Mouse (Mus musculus): ENCODE measurements at regions not wholly inside any gene's neighbourhood (a gene's known extent, or its start where the extent isn't known, plus 50 kb on each side); places are given as distances from the start of the nearest gene placed in this dataset.

DNA sequence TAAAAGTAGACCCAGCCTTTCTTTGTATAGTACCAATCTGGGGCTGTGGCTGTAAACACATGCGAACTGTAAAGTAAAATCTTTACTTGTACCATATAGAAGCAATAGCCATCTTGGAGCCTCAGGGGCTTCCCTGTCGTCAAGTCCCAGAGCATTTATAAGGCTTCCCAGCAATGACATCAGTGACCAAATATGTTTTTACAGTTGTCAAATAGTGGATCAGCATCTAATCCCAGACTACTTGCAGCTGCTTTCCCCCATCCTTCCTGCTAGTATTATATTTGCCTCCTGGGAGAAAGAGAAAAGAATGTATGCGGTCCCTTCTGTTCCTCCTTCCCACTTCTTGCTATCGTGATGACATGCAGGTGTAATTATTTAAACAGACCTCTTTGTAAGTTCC lies 531.5 kb upstream of the Zic4 start:
- Histone ChIP-seq H3K36me3 (ENCODE audit: control insufficient read depth, insufficient read depth, low read length) (no peaks in the 10 kb centered on the region), H3K4me1 (replicated peaks; ENCODE audit: control insufficient read depth, insufficient read depth) (no peaks in the 10 kb centered on the region), H3K9ac (ENCODE audit: low read length) (no peak overlapping the region), H3K27me3 (ENCODE audit: control insufficient read depth, insufficient read depth, low read length) (no peaks in the 10 kb centered on the region), H3K4me3 (ENCODE audit: low read depth, low read length) (no peak overlapping the region), H3K4me2 (replicated peaks; ENCODE audit: low read depth) (no peak overlapping the region), H3K9me3 (ENCODE audit: control insufficient read depth, low read length) (no peaks in the 10 kb centered on the region), H3K27ac (replicated peaks) (no peak overlapping the region)
- TF ChIP-seq CTCF (IDR thresholded peaks at IDR 0.05; ENCODE audit: low read depth) (no peak), EP300 (optimal IDR thresholded peaks at IDR 0.05) (no peak)
- DNase-seq (ENCODE audit: low spot score) (no peak), ATAC-seq (ENCODE audit: low FRiP score, low TSS enrichment) (no peak)
- 44% methylated on average over 4 of the region's 4 CpGs for WGBS

DNA sequence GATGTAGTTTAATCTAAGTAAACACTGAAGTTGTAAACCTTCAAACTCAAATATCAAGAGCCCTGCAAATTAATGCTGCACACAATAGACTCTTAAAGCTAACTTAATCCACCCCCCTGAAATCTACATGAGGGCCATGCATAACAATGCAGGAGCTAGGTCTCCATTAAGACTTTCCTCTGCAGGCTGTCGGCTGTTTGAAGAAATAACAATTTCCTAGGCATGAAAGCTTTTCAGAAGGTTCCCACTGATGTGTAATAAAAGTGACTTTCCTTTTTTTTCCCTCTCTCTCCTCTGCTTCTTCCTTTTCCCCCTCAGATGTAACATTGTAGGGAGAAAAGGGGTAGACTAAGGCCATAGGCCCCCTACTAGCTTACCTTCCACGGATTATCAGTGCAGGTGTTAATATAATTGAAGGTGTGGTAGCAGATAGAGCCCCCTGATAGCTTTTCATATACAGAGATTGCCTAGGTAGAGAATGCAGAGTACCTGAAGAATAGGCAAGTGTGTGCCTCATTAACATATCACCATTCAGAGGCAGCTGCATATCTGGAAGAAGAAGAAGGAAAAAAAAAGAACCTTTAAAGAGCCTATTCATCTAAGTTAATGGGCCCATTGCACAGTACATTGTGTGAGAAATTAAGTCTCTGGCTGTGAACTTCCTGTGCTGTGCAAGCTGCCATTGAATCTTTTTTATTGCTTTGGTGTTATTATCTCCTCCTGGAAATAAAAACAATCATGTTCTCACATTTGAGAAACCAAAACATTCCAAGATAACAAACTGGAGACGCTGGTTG lies 528.3 kb upstream of the Zic4 start:
- no peak overlapping the region for H3K9ac ChIP-seq (ENCODE audit: low read length)
- no peak for ATAC-seq (ENCODE audit: low FRiP score, low TSS enrichment)
- H3K4me3 ChIP-seq (ENCODE audit: low read depth, low read length), result no peak overlapping the region
- H3K4me1 ChIP-seq (replicated peaks; ENCODE audit: control insufficient read depth, insufficient read depth), result no peaks in the 10 kb centered on the region
- no peak overlapping the region for H3K4me2 ChIP-seq (replicated peaks; ENCODE audit: low read depth)
- no peaks in the 10 kb centered on the region for H3K36me3 ChIP-seq (ENCODE audit: control insufficient read depth, insufficient read depth, low read length)
- DNase-seq (ENCODE audit: low spot score), result no peak
- no peaks in the 10 kb centered on the region for H3K27me3 ChIP-seq (ENCODE audit: control insufficient read depth, insufficient read depth, low read length)
- H3K9me3 ChIP-seq (ENCODE audit: control insufficient read depth, low read length), result no peaks in the 10 kb centered on the region
- H3K27ac ChIP-seq (replicated peaks), result no peak overlapping the region
- no peak for TF ChIP-seq CTCF (IDR thresholded peaks at IDR 0.05; ENCODE audit: low read depth)
- no peak for TF ChIP-seq EP300 (optimal IDR thresholded peaks at IDR 0.05)
- 18% methylated on average over 3 of the region's 3 CpGs for WGBS

DNA sequence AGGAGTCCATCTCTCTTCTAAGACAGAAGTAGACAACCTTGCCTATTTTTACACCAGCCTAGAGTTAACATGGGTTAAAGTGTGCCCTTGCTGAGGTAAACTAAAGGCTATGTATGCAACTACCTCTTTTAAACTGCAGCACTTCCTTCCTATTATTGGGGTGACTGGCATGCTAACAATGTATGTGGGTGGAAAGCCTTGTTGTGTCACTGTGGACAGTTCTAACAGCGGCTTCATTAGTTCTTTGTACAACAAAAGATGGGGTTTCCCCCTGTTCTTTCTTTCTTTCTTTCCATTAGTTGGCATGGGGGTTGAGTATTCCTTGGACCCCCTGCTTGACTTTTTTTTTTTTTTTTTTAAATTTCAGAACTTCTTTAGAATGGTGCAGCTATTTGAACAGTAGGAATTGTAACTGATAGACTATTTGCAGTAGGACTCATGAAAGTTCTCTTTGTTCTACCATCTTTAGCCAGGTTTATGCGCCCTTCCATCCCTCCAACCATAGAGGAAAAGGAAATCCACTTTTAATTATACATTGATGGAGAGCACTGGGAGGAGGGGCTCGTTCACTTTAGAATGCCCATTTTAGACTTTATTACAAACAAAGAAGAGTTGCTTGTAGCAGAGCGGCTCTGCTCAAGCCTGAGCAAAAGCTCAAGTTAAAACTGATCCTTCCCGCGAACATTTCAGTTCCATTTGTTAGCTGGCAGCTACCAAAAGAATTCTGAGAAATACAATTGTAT lies 523.9 kb upstream of the Zic4 start:
- H3K36me3 ChIP-seq (ENCODE audit: control insufficient read depth, insufficient read depth, low read length), result no peaks in the 10 kb centered on the region
- no peak overlapping the region for H3K4me3 ChIP-seq (ENCODE audit: low read depth, low read length)
- TF ChIP-seq EP300 (optimal IDR thresholded peaks at IDR 0.05), result no peak
- no peak for TF ChIP-seq CTCF (IDR thresholded peaks at IDR 0.05; ENCODE audit: low read depth)
- H3K9me3 ChIP-seq (ENCODE audit: control insufficient read depth, low read length), result no peaks in the 10 kb centered on the region
- no peaks in the 10 kb centered on the region for H3K4me1 ChIP-seq (replicated peaks; ENCODE audit: control insufficient read depth, insufficient read depth)
- no peaks in the 10 kb centered on the region for H3K27me3 ChIP-seq (ENCODE audit: control insufficient read depth, insufficient read depth, low read length)
- no peak overlapping the region for H3K4me2 ChIP-seq (replicated peaks; ENCODE audit: low read depth)
- no peak overlapping the region for H3K9ac ChIP-seq (ENCODE audit: low read length)
- no peak overlapping the region for H3K27ac ChIP-seq (replicated peaks)
- WGBS, result 58% methylated on average over 6 of the region's 6 CpGs
- no peak for ATAC-seq (ENCODE audit: low FRiP score, low TSS enrichment)
- no peak for DNase-seq (ENCODE audit: low spot score)

DNA sequence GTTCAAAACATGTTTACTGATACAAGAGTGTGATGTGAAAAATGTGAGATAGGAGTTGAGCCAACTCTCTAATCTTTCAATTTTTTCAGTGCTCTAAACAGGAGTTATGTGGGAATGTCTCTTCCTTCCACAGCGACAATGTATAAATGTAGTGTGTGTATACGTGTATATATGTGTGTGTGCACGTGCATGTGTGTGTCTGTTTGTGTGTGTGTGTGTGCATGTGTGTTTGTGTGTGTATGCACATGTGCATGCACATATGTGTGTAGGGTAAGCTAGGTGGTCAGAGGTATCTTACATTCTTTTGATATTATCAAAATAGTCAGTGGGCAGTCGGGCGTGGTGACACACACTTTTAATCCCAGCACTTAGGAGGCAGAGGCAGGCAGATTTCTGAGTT lies 511.2 kb upstream of the Zic4 start:
- WGBS, result 86% methylated on average over 5 of the region's 5 CpGs
- ATAC-seq (ENCODE audit: low FRiP score, low TSS enrichment), result no peak

DNA sequence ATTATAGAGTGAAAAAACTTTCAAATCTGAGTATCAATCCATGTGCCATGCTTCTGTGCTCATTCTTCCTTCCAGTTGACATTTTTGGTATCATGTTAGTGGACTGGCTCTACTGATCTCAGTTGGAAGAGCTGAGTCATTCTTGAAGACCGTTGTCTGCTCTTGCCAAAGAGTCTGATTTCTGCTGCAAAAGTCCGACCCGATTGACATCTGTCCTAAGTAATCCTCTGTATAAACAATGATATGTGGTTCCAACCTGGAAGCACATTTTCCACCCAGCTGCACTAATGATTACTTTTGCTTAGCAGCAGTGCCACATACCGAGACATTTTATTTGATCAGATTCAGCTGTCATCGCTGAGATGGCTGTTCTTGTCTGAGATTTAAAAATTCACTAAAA lies 490.6 kb upstream of the Zic4 start:
- no peak overlapping the region for H3K4me3 ChIP-seq (ENCODE audit: low read depth, low read length)
- 47% methylated on average over 5 of the region's 5 CpGs for WGBS
- no peak overlapping the region for H3K9ac ChIP-seq (ENCODE audit: low read length)
- no peaks in the 10 kb centered on the region for H3K36me3 ChIP-seq (ENCODE audit: control insufficient read depth, insufficient read depth, low read length)
- no peak for ATAC-seq (ENCODE audit: low FRiP score, low TSS enrichment)
- DNase-seq (ENCODE audit: low spot score), result no peak
- no peak overlapping the region for H3K27ac ChIP-seq (replicated peaks)
- H3K4me2 ChIP-seq (replicated peaks; ENCODE audit: low read depth), result no peak overlapping the region
- H3K9me3 ChIP-seq (ENCODE audit: control insufficient read depth, low read length), result no peaks in the 10 kb centered on the region
- H3K27me3 ChIP-seq (ENCODE audit: control insufficient read depth, insufficient read depth, low read length), result no peaks in the 10 kb centered on the region
- H3K4me1 ChIP-seq (replicated peaks; ENCODE audit: control insufficient read depth, insufficient read depth), result no peaks in the 10 kb centered on the region
- TF ChIP-seq CTCF (IDR thresholded peaks at IDR 0.05; ENCODE audit: low read depth), result no peak

More for the DNA sequence above, 511.2 kb upstream of the Zic4 start:
- Histone ChIP-seq H3K27me3 (ENCODE audit: control insufficient read depth, insufficient read depth, low read length) (no peaks in the 10 kb centered on the region), H3K36me3 (ENCODE audit: control insufficient read depth, insufficient read depth, low read length) (no peaks in the 10 kb centered on the region), H3K4me2 (replicated peaks; ENCODE audit: low read depth) (no peak overlapping the region), H3K4me1 (replicated peaks; ENCODE audit: control insufficient read depth, insufficient read depth) (no peaks in the 10 kb centered on the region), H3K27ac (replicated peaks) (no peak overlapping the region), H3K9ac (ENCODE audit: low read length) (no peak overlapping the region), H3K9me3 (ENCODE audit: control insufficient read depth, low read length) (no peaks in the 10 kb centered on the region), H3K4me3 (ENCODE audit: low read depth, low read length) (no peak overlapping the region)
- TF ChIP-seq CTCF (IDR thresholded peaks at IDR 0.05; ENCODE audit: low read depth) (no peak), EP300 (optimal IDR thresholded peaks at IDR 0.05) (no peak)
- no peak for DNase-seq (ENCODE audit: low spot score)

DNA sequence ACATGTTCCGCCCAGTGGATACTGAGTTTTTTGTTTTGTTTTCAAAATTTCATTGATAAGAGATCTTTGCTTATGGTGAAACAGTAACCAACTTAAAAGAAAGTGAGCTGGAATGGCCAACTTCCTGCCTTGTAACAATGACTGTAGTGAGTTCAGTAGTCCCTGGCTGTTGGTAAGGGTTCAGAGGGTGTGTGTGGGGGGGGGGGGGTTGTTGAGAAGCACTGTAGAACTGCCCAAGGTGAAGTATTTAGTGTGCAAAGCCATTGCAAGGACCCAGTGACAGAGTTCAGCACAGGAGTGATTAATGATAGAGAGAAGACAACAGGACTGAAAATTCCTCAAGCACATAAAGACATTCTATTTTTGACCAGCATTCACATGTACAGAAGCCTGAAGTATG lies 477.7 kb upstream of the Zic4 start:
- H3K27me3 ChIP-seq (ENCODE audit: control insufficient read depth, insufficient read depth, low read length), result no peaks in the 10 kb centered on the region
- no peaks in the 10 kb centered on the region for H3K9me3 ChIP-seq (ENCODE audit: control insufficient read depth, low read length)
- H3K9ac ChIP-seq (ENCODE audit: low read length), result no peak overlapping the region
- no peak for DNase-seq (ENCODE audit: low spot score)
- TF ChIP-seq EP300 (optimal IDR thresholded peaks at IDR 0.05) (no peak), CTCF (IDR thresholded peaks at IDR 0.05; ENCODE audit: low read depth) (no peak)
- H3K36me3 ChIP-seq (ENCODE audit: control insufficient read depth, insufficient read depth, low read length), result no peaks in the 10 kb centered on the region
- ATAC-seq (ENCODE audit: low FRiP score, low TSS enrichment), result no peak
- 84% methylated on average over 1 of the region's 1 CpGs for WGBS
- H3K4me3 ChIP-seq (ENCODE audit: low read depth, low read length), result no peak overlapping the region
- H3K27ac ChIP-seq (replicated peaks), result no peak overlapping the region
- H3K4me2 ChIP-seq (replicated peaks; ENCODE audit: low read depth), result no peak overlapping the region
- H3K4me1 ChIP-seq (replicated peaks; ENCODE audit: control insufficient read depth, insufficient read depth), result no peaks in the 10 kb centered on the region

Measured in stomach, postnatal 0 days (tissue).